Mouse (Mus musculus): ENCODE results near the gene F7. TPM values are rescaled to one million over a fixed set of nuclear protein-coding genes. Genes with fewer than 3 reads are reported as not detected.

F7 gene
- polyA plus RNA-seq, 1 experiment from 2014 or later = not detected

DNA sequence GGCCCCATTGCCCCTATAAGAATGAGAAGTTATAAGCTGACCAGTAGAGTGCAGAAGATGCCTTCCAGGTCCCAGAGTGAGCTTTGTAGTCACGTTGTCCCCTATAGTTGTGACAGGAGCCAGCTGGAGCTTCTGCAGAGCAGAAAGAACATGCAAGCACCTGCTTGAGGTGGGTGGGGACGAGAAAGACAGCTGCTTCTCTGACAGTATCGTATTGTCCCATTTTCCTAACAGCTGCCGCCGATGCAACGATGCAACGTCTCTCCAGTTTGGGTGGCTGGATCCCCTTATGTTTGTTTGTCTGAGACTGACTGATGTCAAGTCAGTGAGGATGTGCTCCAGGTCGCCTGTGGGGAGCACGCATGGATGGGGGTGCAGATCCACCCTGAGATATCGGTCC lies 34.4 kb upstream of the F7 start:
- H3K27me3 ChIP-seq (replicated peaks) = no peaks in the 10 kb centered on the region
- no peak overlapping the region for H3K27ac ChIP-seq (replicated peaks)
- no peak overlapping the region for H3K4me3 ChIP-seq (replicated peaks)
- WGBS = 79% methylated on average over 10 of the region's 10 CpGs
- no peaks in the 10 kb centered on the region for H3K9me3 ChIP-seq (replicated peaks)
- H3K4me1 ChIP-seq = no peaks in the 10 kb centered on the region
- no peak for ATAC-seq (ENCODE audit: low FRiP score)
- H3K4me2 ChIP-seq = no peak overlapping the region
- H3K9ac ChIP-seq (replicated peaks) = no peak overlapping the region
- peaks cover 61% of the 10 kb centered on the region for H3K36me3 ChIP-seq

- Histone ChIP-seq H3K36me3 (peaks cover 74% of the 10 kb centered on the region), H3K9ac (replicated peaks) (no peak overlapping the region), H3K27ac (replicated peaks) (no peak overlapping the region), H3K9me3 (replicated peaks) (no peaks in the 10 kb centered on the region), H3K27me3 (replicated peaks) (no peaks in the 10 kb centered on the region), H3K4me1 (no peaks in the 10 kb centered on the region), H3K4me3 (replicated peaks) (no peak overlapping the region), H3K4me2 (no peak overlapping the region)
- 80% methylated on average over 5 of the region's 5 CpGs for WGBS
- ATAC-seq (ENCODE audit: low FRiP score) = no peak
Measured at GRCm38 (mm10) chr8:12994468-12994867, 31.4 kb upstream of the F7 start.

DNA sequence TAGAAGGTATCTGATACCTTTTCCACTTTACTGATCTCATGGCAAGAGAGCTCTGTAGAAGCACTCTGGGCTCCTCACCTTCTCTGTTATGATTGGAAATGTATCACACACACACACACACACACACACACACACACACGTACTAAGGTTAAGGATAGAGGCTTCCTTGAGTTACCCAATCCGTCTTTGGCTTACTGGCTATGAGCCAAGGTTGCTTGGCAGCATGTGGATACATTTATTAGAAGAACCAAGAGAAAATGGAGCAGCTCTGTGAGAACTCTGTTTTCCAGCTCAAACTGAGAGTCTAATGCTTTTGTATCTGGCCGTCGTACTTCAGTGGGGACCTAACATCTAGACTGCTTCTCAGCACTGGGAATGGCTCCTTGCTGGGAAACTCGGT lies 30.4 kb upstream of the F7 start:
- Histone ChIP-seq H3K9me3 (replicated peaks) (no peaks in the 10 kb centered on the region), H3K4me3 (replicated peaks) (no peak overlapping the region), H3K4me2 (no peak overlapping the region), H3K36me3 (peaks cover 78% of the 10 kb centered on the region), H3K4me1 (no peaks in the 10 kb centered on the region), H3K9ac (replicated peaks) (no peak overlapping the region), H3K27me3 (replicated peaks) (no peaks in the 10 kb centered on the region), H3K27ac (replicated peaks) (no peak overlapping the region)
- ATAC-seq (ENCODE audit: low FRiP score) = no peak
- WGBS = 67% methylated on average over 5 of the region's 5 CpGs

GRCm38 (mm10) chr8:12996831-12997275 lies 29.0 kb upstream of the F7 start:
- H3K9me3 ChIP-seq (replicated peaks) = no peaks in the 10 kb centered on the region
- H3K4me3 ChIP-seq (replicated peaks) = no peak overlapping the region
- no peaks in the 10 kb centered on the region for H3K4me1 ChIP-seq
- WGBS = 68% methylated on average over 8 of the region's 8 CpGs
- H3K4me2 ChIP-seq = no peak overlapping the region
- H3K27ac ChIP-seq (replicated peaks) = no peak overlapping the region
- H3K36me3 ChIP-seq = peaks cover 80% of the 10 kb centered on the region
- ATAC-seq (ENCODE audit: low FRiP score) = no peak
- no peak overlapping the region for H3K9ac ChIP-seq (replicated peaks)
- H3K27me3 ChIP-seq (replicated peaks) = no peaks in the 10 kb centered on the region

DNA sequence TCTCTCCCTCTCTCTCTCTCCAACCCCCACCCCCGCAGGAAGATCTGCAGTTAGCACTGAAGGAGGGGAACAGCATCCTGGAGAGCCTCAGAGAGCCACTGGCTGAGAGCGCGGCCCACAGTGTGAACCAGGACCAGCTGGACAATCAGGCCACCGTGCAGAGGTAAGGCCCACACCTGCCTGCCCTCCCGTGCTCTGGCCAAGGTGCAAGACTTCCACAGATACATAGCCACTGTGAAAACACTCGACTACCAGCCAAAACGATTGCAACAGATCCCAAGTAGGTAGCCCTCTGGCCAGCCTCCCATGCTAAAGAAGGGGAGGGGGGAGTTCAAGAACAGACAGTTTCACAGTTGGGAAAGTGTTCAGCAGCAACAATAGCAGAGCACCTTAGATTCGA lies 27.5 kb upstream of the F7 start:
- peaks cover 90% of the 10 kb centered on the region for H3K36me3 ChIP-seq
- WGBS = 78% methylated on average over 7 of the region's 8 CpGs
- H3K4me1 ChIP-seq = no peaks in the 10 kb centered on the region

DNA sequence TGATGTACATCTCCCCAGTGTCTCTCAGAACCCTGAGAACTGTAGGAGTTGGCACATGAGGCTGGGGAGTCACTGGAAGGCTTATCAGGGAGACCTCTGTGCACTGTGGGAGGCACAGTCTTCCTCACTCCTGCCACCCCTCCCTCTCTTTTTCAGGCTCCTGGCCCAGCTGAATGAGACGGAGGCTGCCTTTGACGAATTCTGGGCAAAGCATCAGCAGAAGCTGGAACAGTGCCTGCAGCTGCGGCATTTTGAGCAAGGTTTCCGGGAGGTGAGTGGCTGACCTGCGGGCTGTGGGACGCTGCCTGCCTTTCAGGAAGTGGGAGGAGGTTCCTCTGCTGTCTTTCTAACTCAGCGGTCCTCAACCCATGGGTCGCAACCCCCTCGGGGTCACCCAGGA lies 26.0 kb upstream of the F7 start:
- Histone ChIP-seq H3K9me3 (replicated peaks) (no peaks in the 10 kb centered on the region), H3K9ac (replicated peaks) (no peak overlapping the region), H3K27ac (replicated peaks) (no peak overlapping the region), H3K4me1 (no peaks in the 10 kb centered on the region), H3K36me3 (peaks cover 93% of the 10 kb centered on the region), H3K4me3 (replicated peaks) (no peak overlapping the region), H3K4me2 (no peak overlapping the region), H3K27me3 (replicated peaks) (no peaks in the 10 kb centered on the region)
- 92% methylated on average over 9 of the region's 9 CpGs for WGBS
- no peak for ATAC-seq (ENCODE audit: low FRiP score)

More for the DNA sequence above, 27.5 kb upstream of the F7 start:
- Histone ChIP-seq H3K27me3 (replicated peaks) (no peaks in the 10 kb centered on the region), H3K4me3 (replicated peaks) (no peak overlapping the region), H3K9ac (replicated peaks) (no peak overlapping the region), H3K4me2 (no peak overlapping the region), H3K9me3 (replicated peaks) (no peaks in the 10 kb centered on the region), H3K27ac (replicated peaks) (no peak overlapping the region)
- no peak for ATAC-seq (ENCODE audit: low FRiP score)

GRCm38 (mm10) chr8:13007458-13007857 lies 18.4 kb upstream of the F7 start:
- Histone ChIP-seq H3K4me3 (replicated peaks) (no peak overlapping the region), H3K27me3 (replicated peaks) (no peaks in the 10 kb centered on the region), H3K9ac (replicated peaks) (no peak overlapping the region), H3K9me3 (replicated peaks) (no peaks in the 10 kb centered on the region), H3K36me3 (peaks cover 100% of the 10 kb centered on the region), H3K4me1 (no peaks in the 10 kb centered on the region), H3K4me2 (no peak overlapping the region), H3K27ac (replicated peaks) (no peak overlapping the region)
- no peak for ATAC-seq (ENCODE audit: low FRiP score)
- 83% methylated on average over 4 of the region's 4 CpGs for WGBS

- Histone ChIP-seq H3K27me3 (replicated peaks) (no peaks in the 10 kb centered on the region), H3K36me3 (peaks cover 100% of the 10 kb centered on the region), H3K9ac (replicated peaks) (no peak overlapping the region), H3K4me1 (no peaks in the 10 kb centered on the region), H3K4me2 (no peak overlapping the region), H3K27ac (replicated peaks) (no peak overlapping the region), H3K4me3 (replicated peaks) (no peak overlapping the region), H3K9me3 (replicated peaks) (no peaks in the 10 kb centered on the region)
- ATAC-seq (ENCODE audit: low FRiP score) = no peak
- WGBS = 71% methylated on average over 4 of the region's 4 CpGs
Measured at GRCm38 (mm10) chr8:13010313-13010712, 15.5 kb upstream of the F7 start.

- no peaks in the 10 kb centered on the region for H3K9me3 ChIP-seq (replicated peaks)
- 71% methylated on average over 4 of the region's 4 CpGs for WGBS
- H3K4me3 ChIP-seq (replicated peaks) = no peak overlapping the region
- ATAC-seq (ENCODE audit: low FRiP score) = no peak
- H3K4me1 ChIP-seq = no peaks in the 10 kb centered on the region
- no peak overlapping the region for H3K4me2 ChIP-seq
- H3K36me3 ChIP-seq = peaks cover 68% of the 10 kb centered on the region
- no peaks in the 10 kb centered on the region for H3K27me3 ChIP-seq (replicated peaks)
- H3K27ac ChIP-seq (replicated peaks) = no peak overlapping the region
- H3K9ac ChIP-seq (replicated peaks) = no peak overlapping the region
Measured at GRCm38 (mm10) chr8:13019560-13019959, 6.3 kb upstream of the F7 start.

DNA sequence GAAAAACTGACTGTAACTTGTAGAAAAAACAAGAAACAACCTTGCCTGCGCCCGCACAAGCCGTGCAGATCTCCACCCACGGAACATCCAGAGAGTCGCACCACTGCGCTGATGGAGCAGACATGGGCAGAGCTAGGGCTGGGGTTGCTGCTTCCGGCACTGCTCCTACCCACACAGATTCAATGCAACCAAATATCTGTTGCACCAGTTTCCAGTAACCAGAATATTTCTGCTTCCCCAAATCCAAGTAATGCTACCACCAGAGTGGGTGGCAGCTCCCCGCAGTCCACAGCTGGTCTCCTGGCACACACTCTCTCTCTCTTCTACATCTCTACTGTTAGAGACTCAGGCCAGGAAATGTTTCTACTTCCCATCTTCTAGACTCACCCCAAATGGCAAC lies 4.0 kb upstream of the F7 start:
- H3K9ac ChIP-seq (replicated peaks) = no peak overlapping the region
- WGBS = 96% methylated on average over 8 of the region's 8 CpGs
- H3K27me3 ChIP-seq (replicated peaks) = no peaks in the 10 kb centered on the region
- no peaks in the 10 kb centered on the region for H3K4me1 ChIP-seq
- H3K4me3 ChIP-seq (replicated peaks) = no peak overlapping the region
- H3K4me2 ChIP-seq = no peak overlapping the region
- H3K27ac ChIP-seq (replicated peaks) = no peak overlapping the region
- ATAC-seq (ENCODE audit: low FRiP score) = no peak
- no peaks in the 10 kb centered on the region for H3K9me3 ChIP-seq (replicated peaks)
- H3K36me3 ChIP-seq = peaks cover 45% of the 10 kb centered on the region

DNA sequence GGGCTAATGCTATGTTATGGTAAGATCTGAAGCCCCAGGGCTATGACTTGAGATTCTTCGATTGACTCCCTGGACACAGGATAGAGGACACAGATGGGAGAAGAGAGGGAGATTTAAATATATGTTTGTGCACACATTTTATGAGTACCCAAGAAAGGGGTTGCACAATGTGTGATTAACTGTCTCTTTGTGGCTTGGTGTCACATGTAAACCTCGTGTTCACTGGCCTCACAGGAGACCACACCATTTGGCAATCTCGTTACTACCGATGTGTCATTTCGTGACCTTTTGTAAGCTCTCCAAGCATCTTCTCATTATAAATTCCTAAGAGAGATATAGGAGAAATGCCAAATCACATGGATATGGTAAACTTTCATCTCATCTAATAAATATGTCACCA lies 1.8 kb downstream of the F7 start:
- no peak for ATAC-seq (ENCODE audit: low FRiP score)
- Histone ChIP-seq H3K4me1 (no peaks in the 10 kb centered on the region), H3K9ac (replicated peaks) (no peak overlapping the region), H3K4me3 (replicated peaks) (no peak overlapping the region), H3K27ac (replicated peaks) (no peak overlapping the region), H3K27me3 (replicated peaks) (no peaks in the 10 kb centered on the region), H3K9me3 (replicated peaks) (no peaks in the 10 kb centered on the region), H3K36me3 (no peaks in the 10 kb centered on the region), H3K4me2 (no peak overlapping the region)
- 90% methylated on average over 5 of the region's 5 CpGs for WGBS

DNA sequence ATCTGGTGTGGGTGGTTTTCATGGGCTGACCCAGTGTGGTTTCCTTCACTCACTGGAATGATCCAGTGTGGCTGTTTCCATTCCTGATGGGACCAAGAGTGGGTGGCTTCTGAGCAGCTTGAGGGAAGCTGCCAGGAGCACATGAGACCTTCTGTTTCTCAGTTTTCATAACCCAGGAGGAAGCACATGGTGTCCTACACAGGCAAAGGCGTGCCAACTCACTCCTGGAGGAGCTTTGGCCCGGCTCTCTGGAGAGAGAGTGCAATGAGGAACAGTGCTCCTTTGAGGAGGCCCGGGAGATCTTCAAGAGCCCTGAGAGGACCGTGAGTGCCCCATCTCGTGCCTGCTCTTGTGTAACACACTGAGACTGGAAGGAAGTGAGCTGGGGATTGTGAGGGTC lies 2.6 kb downstream of the F7 start:
- ATAC-seq (ENCODE audit: low FRiP score) = no peak
- no peaks in the 10 kb centered on the region for H3K27me3 ChIP-seq (replicated peaks)
- H3K9me3 ChIP-seq (replicated peaks) = no peaks in the 10 kb centered on the region
- no peak overlapping the region for H3K9ac ChIP-seq (replicated peaks)
- H3K36me3 ChIP-seq = no peaks in the 10 kb centered on the region
- H3K4me1 ChIP-seq = no peaks in the 10 kb centered on the region
- no peak overlapping the region for H3K4me2 ChIP-seq
- WGBS = 78% methylated on average over 5 of the region's 5 CpGs
- no peak overlapping the region for H3K27ac ChIP-seq (replicated peaks)
- no peak overlapping the region for H3K4me3 ChIP-seq (replicated peaks)

DNA sequence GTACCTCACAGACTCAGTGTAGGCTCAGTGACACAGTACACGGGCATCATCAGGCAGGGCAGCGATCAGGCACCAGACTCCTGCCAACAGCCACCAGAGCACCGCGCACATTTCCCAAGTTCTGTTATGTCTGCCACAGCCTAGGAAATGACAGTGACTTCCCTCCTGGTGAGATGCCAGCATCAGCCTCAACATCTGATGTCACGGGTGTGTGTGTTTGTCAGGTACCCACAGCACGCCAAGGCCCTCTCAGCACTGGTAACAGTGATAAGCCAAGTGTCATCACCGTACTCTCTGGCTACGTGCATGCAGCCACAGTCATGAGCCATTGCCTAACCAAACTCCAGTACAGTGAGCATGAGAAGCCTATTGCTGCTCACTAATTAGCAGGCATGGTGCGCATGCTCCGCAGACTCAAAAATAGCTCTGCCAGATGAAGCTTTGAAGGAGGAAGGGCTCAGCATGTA lies 10.5 kb downstream of the F7 start:
- H3K4me1 ChIP-seq = no peaks in the 10 kb centered on the region
- ATAC-seq (ENCODE audit: low FRiP score) = no peak
- no peaks in the 10 kb centered on the region for H3K27me3 ChIP-seq (replicated peaks)
- no peaks in the 10 kb centered on the region for H3K9me3 ChIP-seq (replicated peaks)
- H3K27ac ChIP-seq (replicated peaks) = no peak overlapping the region
- no peak overlapping the region for H3K9ac ChIP-seq (replicated peaks)
- no peaks in the 10 kb centered on the region for H3K36me3 ChIP-seq
- H3K4me3 ChIP-seq (replicated peaks) = no peak overlapping the region
- no peak overlapping the region for H3K4me2 ChIP-seq
- 94% methylated on average over 10 of the region's 10 CpGs for WGBS
